Mouse (Mus musculus) liver, embryonic 14.5 days (tissue): ENCODE measurements around the gene Scin. TPM values are rescaled to one million over a fixed set of nuclear protein-coding genes. Genes with fewer than 3 reads are reported as not detected.
A peak's percentile ranks its signal among the peaks of the same experiment; 100 is the strongest.

ENCODE experiments used
- ATAC-seq: fragments of 200-750 bp; cut with Nextera tagmentation; 2 replicates; pipeline ENCODE4 v1.8.0; 2017; ENCODE audit warnings: moderate number of reproducible peaks, mild to moderate bottlenecking, moderate library complexity; ENCODE audit not compliant: insufficient read depth
- DNase-seq, 3 experiments: peaks; one replicate each; pipeline ENCODE4 v3.0.0-alpha.2; 2012 to 2013; ENCODE audit warnings: low read depth in 3 of 3, low spot score in 3 of 3
- H3K27ac ChIP-seq: fragments of 300-500 bp; sonication (generic); 2 replicates; pipeline ENCODE4 v1.5.1; 2014; ENCODE audit warnings: moderate library complexity, mild to moderate bottlenecking, control low read depth, inconsistent platforms
- H3K27me3 ChIP-seq: fragments of 300-500 bp; sonication (generic); 2 replicates; pipeline ENCODE4 v1.6.1; 2014; ENCODE audit warnings: mild to moderate bottlenecking, low read length, moderate library complexity; ENCODE audit not compliant: control insufficient read depth, insufficient read depth
- H3K36me3 ChIP-seq: fragments of 300-500 bp; sonication (generic); replicated peaks from 2 replicates; pipeline ENCODE4 v1.6.1; 2014; ENCODE audit warnings: low read depth; ENCODE audit not compliant: control insufficient read depth, insufficient read depth
- H3K4me1 ChIP-seq, 2 experiments: fragments of 200-500 bp in 1 of 2; fragments of 300-500 bp in 1 of 2; sonication (generic) in 1 of 2; replicated peaks; 2 replicates each; pipeline ENCODE4 v1.6.1; 2012 to 2014; ENCODE audit warnings: antibody characterized with exemption in 1 of 2, inconsistent platforms in 1 of 2, low read length in 1 of 2; ENCODE audit not compliant: control insufficient read depth in 2 of 2, insufficient read depth in 2 of 2
- H3K4me2 ChIP-seq: fragments of 300-500 bp; sonication (generic); 2 replicates; pipeline ENCODE4 v1.6.1; 2014; ENCODE audit warnings: low read depth, mild to moderate bottlenecking, control low read depth, moderate library complexity
- H3K4me3 ChIP-seq, 2 experiments: fragments of 200-500 bp in 1 of 2; fragments of 300-500 bp in 1 of 2; sonication (generic) in 1 of 2; 2 replicates each; pipeline ENCODE4 v1.5.1; 2012 to 2014; ENCODE audit warnings: low read depth in 2 of 2, low read length in 2 of 2, mild to moderate bottlenecking in 2 of 2, control low read depth in 1 of 2, inconsistent platforms in 1 of 2, moderate library complexity in 1 of 2; ENCODE audit not compliant: insufficient read depth in 1 of 2
- H3K9ac ChIP-seq: fragments of 300-500 bp; sonication (generic); replicated peaks from 2 replicates; pipeline ENCODE4 v1.6.1; 2014; ENCODE audit warnings: mild to moderate bottlenecking, control low read depth, moderate library complexity
- H3K9me3 ChIP-seq: fragments of 300-500 bp; sonication (generic); 2 replicates; pipeline ENCODE4 v1.6.1; 2016; ENCODE audit warnings: low read length, mixed read lengths; ENCODE audit not compliant: control insufficient read depth
- CTCF ChIP-seq: IDR thresholded peaks from 2 replicates; pipeline ENCODE4 v1.5.1; 2016; ENCODE audit warnings: antibody characterized with exemption, low read depth, control low read depth
- EP300 ChIP-seq: IDR thresholded peaks from 2 replicates; pipeline ENCODE4 v1.6.1; 2016; ENCODE audit warnings: antibody characterized with exemption, low read depth
- WGBS: fragments of 180-500 bp; shearing (Covaris S2); extraction: QIAGEN DNeasy Blood & Tissue Kit; methylation state at CpG from one replicate; pipeline ENCODE4 v1.1.7; 2014; ENCODE audit not compliant: insufficient replicate concordance; 5-methylcytosine and 5-hydroxymethylcytosine counted together
- polyA plus RNA-seq, 2 experiments: library from polyadenylated mRNA; depleted of rRNA in 1 of 2; stranded (reverse) in 1 of 2; unstranded in 1 of 2; fragments of >200 nt; fragmentation: Nextera tagmentation in 1 of 2; extraction: Ambion mirVana in 1 of 2; gene quantifications; 2 replicates each; pipeline versions ENCODE4 v1.2.1 to v1.2.3; 2012 to 2014

The Scin gene
- polyA plus RNA-seq, 2 experiments, result 0.04 TPM; not detected in 1

- no peak for ATAC-seq
- Histone ChIP-seq H3K4me2 (no peak overlapping the region), H3K27ac (no peak overlapping the region), H3K27me3 (no peaks in the 10 kb centered on the region), H3K9me3 (no peaks in the 10 kb centered on the region), H3K4me3 (no peak overlapping the region), H3K9ac (no peak overlapping the region), H3K36me3 (no peaks in the 10 kb centered on the region), H3K4me1 (no peaks in the 10 kb centered on the region)
- TF ChIP-seq EP300 (no peak), CTCF (no peak)
- DNase-seq, result no peak
- 51% methylated on average over 4 of the region's 4 CpGs for WGBS
Observed at GRCm38 (mm10) chr12:40147319-40147718, 13.3 kb upstream of the Scin start.

- Histone ChIP-seq H3K27me3 (no peaks in the 10 kb centered on the region), H3K9ac (no peak overlapping the region), H3K36me3 (no peaks in the 10 kb centered on the region), H3K4me1 (no peaks in the 10 kb centered on the region), H3K27ac (no peak overlapping the region), H3K4me2 (no peak overlapping the region), H3K9me3 (no peaks in the 10 kb centered on the region), H3K4me3 (no peak overlapping the region)
- ATAC-seq, result no peak
- TF ChIP-seq CTCF (no peak), EP300 (no peak)
- 44% methylated on average over 5 of the region's 5 CpGs for WGBS
- DNase-seq, result no peak
Observed at GRCm38 (mm10) chr12:40146510-40146909, 12.5 kb upstream of the Scin start.

DNA sequence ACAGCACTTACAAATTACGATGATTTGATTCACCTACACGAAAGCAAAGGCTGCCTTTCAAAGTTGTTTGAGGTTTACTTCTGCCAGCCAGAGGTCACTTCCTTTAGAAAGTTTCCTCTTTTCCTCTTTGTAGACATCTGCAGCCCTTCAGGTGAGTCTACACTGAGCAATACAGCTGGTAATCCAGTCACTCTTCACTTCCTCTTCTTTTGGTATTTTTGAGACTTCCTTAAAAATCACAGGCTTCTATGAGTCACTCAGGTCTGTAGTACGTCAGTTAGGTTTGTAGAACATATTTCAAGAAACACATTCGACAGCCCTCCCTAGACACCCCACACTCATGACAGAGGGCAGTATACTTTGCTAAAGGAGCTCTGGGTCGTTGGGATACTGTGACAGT lies 6.7 kb upstream of the Scin start:
- Histone ChIP-seq H3K4me3 (no peak overlapping the region), H3K27ac (no peak overlapping the region), H3K36me3 (no peaks in the 10 kb centered on the region), H3K4me2 (no peak overlapping the region), H3K27me3 (no peaks in the 10 kb centered on the region), H3K9ac (no peak overlapping the region), H3K9me3 (no peaks in the 10 kb centered on the region), H3K4me1 (no peaks in the 10 kb centered on the region)
- no peak for TF ChIP-seq CTCF
- no peak for TF ChIP-seq EP300
- 29% methylated on average over 5 of the region's 5 CpGs for WGBS
- DNase-seq, result no peak
- ATAC-seq, result no peak

- H3K4me1 ChIP-seq, result no peaks in the 10 kb centered on the region
- no peak for ATAC-seq
Observed at GRCm38 (mm10) chr12:40139484-40140245, 5.6 kb upstream of the Scin start.

DNA sequence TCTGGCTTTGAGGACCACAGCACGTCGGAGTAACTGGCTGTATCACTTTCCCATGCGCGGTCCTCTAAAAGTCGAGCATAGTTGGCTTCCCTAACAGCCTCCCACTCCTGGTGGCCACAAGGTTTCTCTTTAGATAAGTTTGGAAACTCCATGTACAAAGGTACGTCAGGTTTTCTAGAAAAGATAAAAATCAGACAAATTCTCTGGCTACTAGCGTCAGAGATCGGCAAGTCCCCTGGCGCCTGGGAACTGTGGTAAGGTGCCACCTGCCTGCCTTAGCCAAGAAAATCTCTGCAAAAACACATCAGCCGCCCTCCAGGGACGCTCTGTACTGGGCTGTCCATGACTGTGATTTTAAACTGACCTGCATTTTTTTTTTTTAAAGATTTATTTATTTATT lies 501 bp upstream of the Scin start:
- TF ChIP-seq EP300 (no peak), CTCF (no peak)
- H3K4me1 ChIP-seq, result no peaks in the 10 kb centered on the region
- WGBS, result 42% methylated on average over 11 of the region's 11 CpGs
- H3K27ac ChIP-seq, result no peak overlapping the region
- H3K27me3 ChIP-seq, result peaks cover 24% of the 10 kb centered on the region
- H3K9ac ChIP-seq, result no peak overlapping the region
- no peaks in the 10 kb centered on the region for H3K9me3 ChIP-seq
- no peaks in the 10 kb centered on the region for H3K36me3 ChIP-seq
- no peak for ATAC-seq
- H3K4me2 ChIP-seq, result peak overlapping the region; percentile 49
- DNase-seq, result no peak
- no peak overlapping the region for H3K4me3 ChIP-seq

More at GRCm38 (mm10) chr12:40139484-40140245, 5.6 kb upstream of the Scin start:
- Histone ChIP-seq H3K9me3 (no peaks in the 10 kb centered on the region), H3K4me2 (no peak overlapping the region), H3K4me3 (no peak overlapping the region), H3K27ac (no peak overlapping the region), H3K9ac (no peak overlapping the region), H3K36me3 (no peaks in the 10 kb centered on the region), H3K27me3 (no peaks in the 10 kb centered on the region)
- WGBS, result 66% methylated on average over 8 of the region's 8 CpGs
- TF ChIP-seq CTCF, result no peak
- TF ChIP-seq EP300, result no peak
- DNase-seq, result no peak
